Mouse (Mus musculus): ENCODE results near the gene Ccdc88b. TPM values are rescaled to one million over a fixed set of nuclear protein-coding genes. Genes with fewer than 3 reads are reported as not detected.

Gene Ccdc88b
- polyA plus RNA-seq, 1 experiment from 2014 or later = 1.9 TPM

DNA sequence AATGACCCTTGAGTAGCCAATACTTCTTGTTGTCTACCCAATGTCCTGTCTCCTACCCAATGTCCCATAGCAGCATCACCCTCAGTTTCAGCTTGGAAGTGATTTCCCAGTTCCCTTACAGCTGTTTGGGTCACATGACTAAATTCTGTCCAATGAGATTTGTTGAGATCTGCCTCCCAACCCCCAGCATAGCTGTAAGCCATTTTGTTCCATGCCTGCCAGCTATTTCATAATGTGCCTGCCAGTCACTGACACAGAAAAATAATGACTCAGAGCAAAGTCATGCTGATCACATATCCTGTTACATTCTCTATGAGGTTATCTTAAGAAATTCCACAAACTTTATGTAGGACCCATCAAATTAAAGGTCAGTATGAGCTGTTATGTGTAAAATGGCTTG, 18.8 kb upstream of the Ccdc88b start:
- Histone ChIP-seq H3K27me3 (no peaks in the 10 kb centered on the region), H3K27ac (no peak overlapping the region), H3K9me3 (replicated peaks) (no peaks in the 10 kb centered on the region), H3K4me3 (replicated peaks) (no peak overlapping the region), H3K4me2 (no peak overlapping the region), H3K9ac (no peak overlapping the region), H3K36me3 (no peaks in the 10 kb centered on the region), H3K4me1 (replicated peaks) (peaks cover 8% of the 10 kb centered on the region)
- ATAC-seq (ENCODE audit: low read depth) (no peak), DNase-seq (no peak)

DNA sequence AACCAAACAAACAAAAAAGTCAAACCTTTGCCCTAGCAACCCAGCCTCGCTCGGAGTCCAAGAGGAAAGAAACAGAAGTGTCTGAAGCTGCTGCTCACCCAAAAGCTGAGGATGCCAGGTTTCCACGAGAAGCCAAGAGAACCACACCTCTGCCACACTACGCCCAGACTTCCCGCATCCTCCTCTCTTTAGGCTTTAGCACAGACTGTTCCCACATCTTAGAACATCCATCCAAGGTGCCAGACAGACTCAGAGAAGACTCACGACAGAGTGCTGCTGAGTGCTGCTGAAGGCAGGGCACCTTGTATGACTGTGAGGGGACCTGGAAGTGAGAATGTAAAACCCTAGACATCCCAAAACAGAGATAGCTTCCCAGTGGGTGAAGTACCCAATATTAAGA, 17.8 kb upstream of the Ccdc88b start:
- Histone ChIP-seq H3K9me3 (replicated peaks) (no peaks in the 10 kb centered on the region), H3K27ac (no peak overlapping the region), H3K4me1 (replicated peaks) (peaks cover 17% of the 10 kb centered on the region), H3K4me2 (no peak overlapping the region), H3K4me3 (replicated peaks) (no peak overlapping the region), H3K27me3 (no peaks in the 10 kb centered on the region), H3K9ac (no peak overlapping the region), H3K36me3 (no peaks in the 10 kb centered on the region)
- ATAC-seq (ENCODE audit: low read depth) (no peak), DNase-seq (no peak)
- 62% methylated on average over 6 of the region's 6 CpGs for WGBS (ENCODE audit: insufficient replicate concordance)

DNA sequence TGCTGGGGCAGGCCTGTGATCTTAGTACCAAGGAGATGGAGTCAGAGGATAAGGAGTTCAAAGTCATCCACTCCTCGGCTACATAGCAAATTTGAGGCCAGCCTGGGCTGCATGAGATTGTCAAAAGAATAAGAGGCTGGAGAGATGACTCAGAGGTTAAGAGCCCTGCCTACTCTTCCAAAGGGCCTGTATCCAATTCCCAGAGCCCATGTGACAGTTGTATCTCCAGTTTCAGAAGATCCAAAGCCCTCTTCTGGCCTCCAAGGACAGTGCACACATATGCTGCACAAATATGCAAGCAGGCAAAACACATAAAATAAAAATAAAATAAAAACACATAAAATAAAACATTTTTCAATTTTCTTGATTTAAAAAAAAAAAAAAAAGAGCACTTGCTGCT, 16.2 kb upstream of the Ccdc88b start:
- H3K4me1 ChIP-seq (replicated peaks) = peaks cover 29% of the 10 kb centered on the region
- DNase-seq = no peak
- no peak for ATAC-seq (ENCODE audit: low read depth)
- H3K27me3 ChIP-seq = no peaks in the 10 kb centered on the region
- H3K27ac ChIP-seq = no peak overlapping the region
- 48% methylated on average over 1 of the region's 1 CpGs for WGBS (ENCODE audit: insufficient replicate concordance)
- no peak overlapping the region for H3K4me2 ChIP-seq
- H3K36me3 ChIP-seq = no peaks in the 10 kb centered on the region
- H3K9ac ChIP-seq = no peak overlapping the region
- no peak overlapping the region for H3K4me3 ChIP-seq (replicated peaks)
- H3K9me3 ChIP-seq (replicated peaks) = no peaks in the 10 kb centered on the region

DNA sequence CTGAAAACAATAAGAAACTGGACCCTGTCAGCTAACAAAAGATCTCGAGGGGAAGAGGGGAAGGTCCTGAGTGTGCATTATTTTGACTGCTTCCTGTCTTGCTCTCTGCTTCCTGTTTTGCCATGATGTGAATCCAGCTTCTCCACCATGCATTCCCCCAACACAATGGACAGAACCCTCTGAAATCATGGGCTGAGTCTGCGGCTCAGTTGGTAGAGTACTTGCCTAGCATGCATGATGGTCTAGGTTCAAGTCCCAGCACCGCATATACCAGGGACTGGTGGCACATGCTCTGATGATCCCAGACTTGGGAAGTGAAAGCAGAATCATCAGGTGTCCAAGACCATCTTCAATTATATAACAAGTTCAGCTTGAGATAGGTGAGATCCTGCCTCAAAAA, 14.7 kb upstream of the Ccdc88b start:
- Histone ChIP-seq H3K36me3 (no peaks in the 10 kb centered on the region), H3K9ac (no peak overlapping the region), H3K27ac (no peak overlapping the region), H3K4me1 (replicated peaks) (peaks cover 32% of the 10 kb centered on the region), H3K9me3 (replicated peaks) (no peaks in the 10 kb centered on the region), H3K27me3 (no peaks in the 10 kb centered on the region), H3K4me2 (no peak overlapping the region), H3K4me3 (replicated peaks) (no peak overlapping the region)
- ATAC-seq (ENCODE audit: low read depth) = no peak
- WGBS (ENCODE audit: insufficient replicate concordance) = 54% methylated on average over 3 of the region's 3 CpGs
- DNase-seq = no peak

DNA sequence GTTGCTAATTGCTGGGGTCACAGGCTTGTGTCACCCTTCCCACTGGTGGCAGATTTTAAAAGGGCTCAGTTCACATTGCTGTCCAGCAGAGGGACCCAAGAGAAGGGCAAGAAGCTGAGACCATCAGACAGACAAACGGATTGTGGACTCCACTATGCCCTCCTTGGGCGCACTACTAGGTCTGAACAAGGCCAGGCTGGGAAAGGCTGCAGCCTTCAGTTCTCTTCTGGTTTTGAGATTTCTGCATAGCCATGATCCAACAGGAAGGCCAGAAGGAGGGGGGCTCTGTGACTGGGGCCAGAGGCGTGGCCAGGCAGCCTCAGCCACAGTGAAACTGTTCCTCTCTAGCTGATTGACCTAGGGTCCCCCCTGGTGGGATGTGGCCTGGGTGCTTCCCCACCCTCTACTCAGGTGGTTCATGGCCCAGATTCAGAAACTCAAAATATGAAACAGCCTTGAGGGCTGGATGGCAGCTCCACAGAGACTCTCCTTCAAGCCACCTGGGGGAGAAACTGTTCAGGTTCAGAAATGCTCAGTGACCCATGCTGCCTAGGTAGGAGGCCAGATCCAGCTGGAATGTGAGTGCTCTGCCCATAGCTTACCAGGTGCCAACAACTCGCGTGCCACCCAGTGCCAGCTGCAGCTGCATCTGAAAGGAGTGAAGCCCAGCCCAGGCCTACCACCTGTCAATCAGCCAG, 13.7 kb upstream of the Ccdc88b start:
- DNase-seq (no peak), ATAC-seq (ENCODE audit: low read depth) (peak; percentile 55; the same call in 1 of the 2 replicates)
- peaks cover 32% of the 10 kb centered on the region for H3K4me1 ChIP-seq (replicated peaks)
- H3K4me2 ChIP-seq = peak overlapping the region; percentile 36
- no peaks in the 10 kb centered on the region for H3K9me3 ChIP-seq (replicated peaks)
- H3K27me3 ChIP-seq = no peaks in the 10 kb centered on the region
- H3K9ac ChIP-seq = peak overlapping the region; percentile 22; the same call in 1 of the 2 replicates
- 52% methylated on average over 5 of the region's 5 CpGs for WGBS (ENCODE audit: insufficient replicate concordance)
- H3K27ac ChIP-seq = peak overlapping the region; percentile 9; the same call in 1 of the 2 replicates
- no peaks in the 10 kb centered on the region for H3K36me3 ChIP-seq
- no peak overlapping the region; the same call in 1 of the 2 replicates for H3K4me3 ChIP-seq (replicated peaks)

DNA sequence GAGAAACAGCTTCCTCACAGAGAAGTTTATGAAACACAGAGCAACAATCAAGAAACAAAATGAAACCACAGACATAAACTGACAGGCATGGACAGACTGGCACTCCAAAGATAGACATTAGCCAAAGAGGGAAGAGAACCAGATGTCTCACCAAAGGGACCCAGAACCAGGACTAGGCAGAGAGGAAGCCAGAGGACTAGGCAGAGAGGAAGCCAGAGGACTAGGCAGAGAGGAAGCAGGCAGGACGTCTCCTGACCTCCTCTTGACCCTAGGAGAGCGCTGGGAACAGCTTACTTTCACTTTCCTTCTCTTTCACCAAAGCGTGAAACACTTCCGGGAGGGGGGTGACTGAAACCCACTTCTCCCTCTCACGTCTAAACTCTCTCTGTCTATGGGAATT, 11.3 kb upstream of the Ccdc88b start:
- peak; percentile 75 for ATAC-seq (ENCODE audit: low read depth)
- Histone ChIP-seq H3K4me3 (replicated peaks) (peak overlapping the region; percentile 57), H3K36me3 (no peaks in the 10 kb centered on the region), H3K9ac (peak overlapping the region; percentile 70), H3K4me1 (replicated peaks) (peaks cover 32% of the 10 kb centered on the region), H3K4me2 (peak overlapping the region; percentile 69), H3K27me3 (no peaks in the 10 kb centered on the region), H3K27ac (peak overlapping the region; percentile 53; the same call in 1 of the 2 replicates), H3K9me3 (replicated peaks) (no peaks in the 10 kb centered on the region)
- DNase-seq = peak; percentile 48
- WGBS (ENCODE audit: insufficient replicate concordance) = 2% methylated on average over 5 of the region's 5 CpGs

DNA sequence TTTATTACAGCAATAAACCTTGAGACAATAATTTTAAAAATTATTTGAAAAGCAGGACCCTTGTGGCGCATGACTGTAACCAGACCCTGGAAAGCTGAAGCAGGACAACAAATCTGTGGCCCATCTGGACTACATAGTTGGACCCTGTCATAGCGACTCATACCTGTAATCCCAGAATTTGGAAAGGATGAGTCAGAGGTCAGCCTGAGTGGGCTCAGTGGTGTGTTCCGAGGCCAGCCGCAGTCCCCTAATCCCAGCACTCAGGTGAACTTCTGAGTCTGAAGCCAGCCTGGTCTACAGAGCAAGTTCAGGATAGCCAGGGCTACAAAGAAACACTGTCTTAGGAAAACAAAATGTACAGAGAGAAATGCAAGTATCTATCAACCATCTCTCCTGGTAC, 3.4 kb upstream of the Ccdc88b start:
- no peak overlapping the region for H3K4me3 ChIP-seq (replicated peaks)
- no peak for DNase-seq
- WGBS (ENCODE audit: insufficient replicate concordance) = 85% methylated on average over 4 of the region's 4 CpGs
- no peaks in the 10 kb centered on the region for H3K36me3 ChIP-seq
- H3K4me2 ChIP-seq = no peak overlapping the region
- no peaks in the 10 kb centered on the region for H3K9me3 ChIP-seq (replicated peaks)
- H3K4me1 ChIP-seq (replicated peaks) = peaks cover 25% of the 10 kb centered on the region
- ATAC-seq (ENCODE audit: low read depth) = no peak
- no peak overlapping the region for H3K9ac ChIP-seq
- no peak overlapping the region for H3K27ac ChIP-seq
- H3K27me3 ChIP-seq = no peaks in the 10 kb centered on the region

DNA sequence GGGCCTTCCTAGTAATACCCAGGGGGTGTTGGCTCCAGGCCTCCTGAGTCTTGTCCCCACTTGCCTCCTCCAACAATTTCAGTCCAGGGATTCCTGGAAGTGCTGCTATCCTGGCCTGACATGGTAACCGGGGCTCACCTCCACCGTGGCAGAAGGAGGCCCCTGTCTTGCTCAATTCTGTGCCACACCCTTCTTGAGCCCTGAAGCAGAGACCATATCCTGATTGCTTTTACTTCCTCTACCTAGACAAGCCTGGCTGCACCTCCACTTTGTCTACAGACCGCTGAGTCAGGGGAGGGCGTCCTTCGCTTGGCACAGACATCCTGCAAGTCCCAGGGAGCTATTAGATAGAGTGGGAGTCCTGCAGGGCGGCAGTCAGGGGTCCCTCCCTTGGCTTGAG, 2.7 kb upstream of the Ccdc88b start:
- no peaks in the 10 kb centered on the region for H3K9me3 ChIP-seq (replicated peaks)
- no peak overlapping the region for H3K4me2 ChIP-seq
- no peak overlapping the region for H3K9ac ChIP-seq
- H3K27me3 ChIP-seq = 0 out of 2 replicates have a peak, but pooled peaks cover 4% of the 10 kb centered on the region
- peaks cover 32% of the 10 kb centered on the region for H3K4me1 ChIP-seq (replicated peaks)
- H3K4me3 ChIP-seq (replicated peaks) = no peak overlapping the region
- WGBS (ENCODE audit: insufficient replicate concordance) = 46% methylated on average over 6 of the region's 6 CpGs
- ATAC-seq (ENCODE audit: low read depth) = no peak
- H3K27ac ChIP-seq = no peak overlapping the region
- no peak for DNase-seq
- no peaks in the 10 kb centered on the region for H3K36me3 ChIP-seq

DNA sequence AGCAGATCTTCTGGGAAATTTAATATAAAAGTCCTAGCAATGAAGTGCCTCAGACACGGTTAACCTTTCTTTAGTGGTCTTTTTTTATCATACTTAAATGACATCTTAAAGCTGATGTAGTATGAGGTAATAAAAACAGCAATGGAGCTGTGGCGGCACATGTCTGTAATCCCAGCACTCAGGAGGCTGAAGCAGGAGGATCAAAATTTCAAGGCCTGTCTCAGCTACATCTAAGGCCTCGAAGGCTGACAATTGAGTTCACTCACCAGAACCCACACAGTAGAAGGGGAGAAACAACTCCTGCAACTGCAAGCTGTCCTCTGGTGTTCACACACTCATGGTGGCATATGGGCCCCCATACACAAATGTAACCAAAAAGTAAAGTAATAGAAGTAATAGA, 2.0 kb upstream of the Ccdc88b start:
- ATAC-seq (ENCODE audit: low read depth) = no peak
- Histone ChIP-seq H3K9ac (no peak overlapping the region), H3K36me3 (no peaks in the 10 kb centered on the region), H3K27ac (no peak overlapping the region), H3K4me1 (replicated peaks) (peaks cover 40% of the 10 kb centered on the region), H3K4me2 (no peak overlapping the region), H3K9me3 (replicated peaks) (no peaks in the 10 kb centered on the region), H3K4me3 (replicated peaks) (no peak overlapping the region), H3K27me3 (0 out of 2 replicates have a peak, but pooled peaks cover 9% of the 10 kb centered on the region)
- no peak for DNase-seq
- WGBS (ENCODE audit: insufficient replicate concordance) = 68% methylated on average over 3 of the region's 3 CpGs

DNA sequence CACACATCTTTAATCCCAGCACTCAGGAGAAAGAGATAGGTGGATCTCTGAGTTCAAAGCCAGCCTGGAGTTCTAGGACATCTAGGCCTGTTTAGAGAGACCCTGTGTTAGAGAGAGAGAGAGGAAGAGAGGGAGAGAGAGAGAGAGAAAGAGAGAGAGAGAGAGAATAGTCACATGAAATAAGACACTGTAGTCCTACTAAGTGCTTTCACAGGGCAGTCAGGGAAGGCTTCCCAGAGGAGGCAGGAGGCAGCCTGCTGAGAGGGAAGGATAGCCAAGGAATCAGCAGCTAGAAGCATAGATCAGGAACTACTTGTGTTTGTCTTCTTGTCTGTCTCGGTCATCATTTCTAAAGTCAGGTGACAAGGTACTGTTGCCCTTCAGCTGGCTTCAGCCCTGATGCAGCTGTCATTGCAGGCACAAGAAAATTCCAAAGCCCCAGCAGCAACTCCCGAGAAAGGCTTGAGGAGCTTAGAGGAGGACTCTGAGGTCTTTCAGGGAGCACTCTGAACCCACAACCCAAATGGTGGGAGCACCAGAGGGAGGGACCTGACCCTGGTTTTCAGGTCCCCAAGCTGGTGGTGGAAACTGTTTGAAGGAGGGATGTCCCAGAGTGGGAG, 1.1 kb upstream of the Ccdc88b start:
- Histone ChIP-seq H3K4me3 (replicated peaks) (no peak overlapping the region), H3K9me3 (replicated peaks) (no peaks in the 10 kb centered on the region), H3K4me2 (no peak overlapping the region), H3K4me1 (replicated peaks) (peaks cover 41% of the 10 kb centered on the region), H3K9ac (no peak overlapping the region), H3K36me3 (no peaks in the 10 kb centered on the region), H3K27ac (no peak overlapping the region), H3K27me3 (0 out of 2 replicates have a peak, but pooled peaks cover 9% of the 10 kb centered on the region)
- DNase-seq (no peak), ATAC-seq (ENCODE audit: low read depth) (no peak)
- 63% methylated on average over 2 of the region's 2 CpGs for WGBS (ENCODE audit: insufficient replicate concordance)

DNA sequence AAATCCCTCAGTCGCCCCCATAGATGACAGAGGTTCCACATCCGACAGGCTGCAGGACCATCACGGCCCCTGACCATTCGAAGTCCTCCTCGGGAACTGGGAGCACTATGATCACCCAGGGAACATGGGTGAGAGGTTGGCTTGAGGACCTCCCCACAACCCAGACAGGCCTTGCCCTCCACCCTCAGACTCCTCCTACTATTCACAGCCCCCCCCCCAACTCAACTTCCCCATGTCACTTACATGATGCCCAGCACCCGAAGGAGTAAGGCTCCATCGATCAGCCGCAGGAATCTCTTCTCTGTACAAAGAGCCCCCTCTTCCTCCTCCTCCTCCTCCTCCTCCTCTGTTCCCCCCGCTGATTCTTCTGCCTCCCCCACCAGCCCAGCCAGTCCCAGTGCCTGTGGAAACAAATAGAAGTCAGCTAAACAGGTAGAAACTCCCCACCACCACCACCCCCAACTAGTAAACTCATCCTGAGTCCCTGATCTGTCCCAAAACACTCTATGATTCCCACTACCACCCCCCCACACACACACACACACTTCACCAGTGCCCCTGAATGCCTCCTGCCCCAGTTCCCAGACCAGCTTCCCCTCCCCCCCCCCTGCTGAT, 513 bp downstream of the Ccdc88b start:
- Histone ChIP-seq H3K4me1 (replicated peaks) (peaks cover 43% of the 10 kb centered on the region), H3K4me3 (replicated peaks) (peak overlapping the region; percentile 30), H3K36me3 (no peaks in the 10 kb centered on the region), H3K9ac (peak overlapping the region; percentile 36; the same call in 1 of the 2 replicates), H3K27me3 (0 out of 2 replicates have a peak, but pooled peaks cover 9% of the 10 kb centered on the region), H3K27ac (no peak overlapping the region), H3K9me3 (replicated peaks) (no peaks in the 10 kb centered on the region), H3K4me2 (peak overlapping the region; percentile 25)
- ATAC-seq (ENCODE audit: low read depth) (no peak), DNase-seq (no peak)
- WGBS (ENCODE audit: insufficient replicate concordance) = 26% methylated on average over 9 of the region's 9 CpGs
